In genomic region chr1:167002486-167002850, GRCm38 (mm10) we compare ENCODE assay signal across 9 mouse cellular contexts. TPM values are rescaled to one million over a fixed set of nuclear protein-coding genes. Genes with fewer than 3 reads are reported as not detected.
DNase-seq lines count a peak whose midpoint lies in the region; ATAC-seq and TF ChIP-seq lines count a peak whose summit lies in the region.
"Had no signal": no experiment of that assay in that cellular context is flagged by ENCODE, and none has a peak within 500 bp of the region (broad histone marks: within the 10 kb centered on the region; RNA-seq: fewer than 3 reads in every experiment).

No protein-coding gene starts in this region.

- peak overlapping the region; percentile 86 for H3K9ac ChIP-seq in embryonic facial prominence, embryonic 11.5 days (replicated peaks; ENCODE audit: low read length)
- H3K9ac ChIP-seq in lung, embryonic 15.5 days = no peak overlapping the region

- WGBS in thymus, adult 2 months = 2% methylated on average over 19 of the region's 19 CpGs
- 2% methylated on average over 19 of the region's 19 CpGs for WGBS in embryonic facial prominence, embryonic 11.5 days
- WGBS in heart, embryonic 10.5 days = under 1% methylated on average over 19 of the region's 19 CpGs
- WGBS in lung, embryonic 15.5 days = under 1% methylated on average over 19 of the region's 19 CpGs

- TF ChIP-seq CTCF in thymus, adult 2 months (IDR thresholded peaks at IDR 0.05; ENCODE audit: borderline replicate concordance, control insufficient read depth, extremely low read depth, insufficient read depth, low read length, poor library complexity) = no peak

- no peak overlapping the region for H3K4me3 ChIP-seq in thymus, adult 2 months (ENCODE audit: control insufficient read depth, insufficient read depth, low read length)
- peak overlapping the region; percentile 81 for H3K4me3 ChIP-seq in embryonic facial prominence, embryonic 11.5 days (ENCODE audit: low read depth, low read length)
- peak overlapping the region; percentile 92 for H3K4me3 ChIP-seq in heart, embryonic 10.5 days
- H3K4me3 ChIP-seq in lung, embryonic 15.5 days = peak overlapping the region; percentile 71

- no peaks in the 10 kb centered on the region for H3K9me3 ChIP-seq in embryonic facial prominence, embryonic 11.5 days (replicated peaks; ENCODE audit: control insufficient read depth, low read length)
- no peaks in the 10 kb centered on the region for H3K9me3 ChIP-seq in heart, embryonic 10.5 days
- no peaks in the 10 kb centered on the region for H3K9me3 ChIP-seq in lung, embryonic 15.5 days

- ATAC-seq in embryonic facial prominence, embryonic 11.5 days (replicated peaks; ENCODE audit: insufficient number of reproducible peaks, low FRiP score, low TSS enrichment, low read depth) = no peak
- peak; percentile 23; the same call in 1 of the 2 replicates for ATAC-seq in lung, embryonic 15.5 days (ENCODE audit: borderline replicate concordance, extremely low read depth, low FRiP score, low TSS enrichment)
- ATAC-seq: Patski had no signal

- H3K27ac ChIP-seq in thymus, adult 2 months (ENCODE audit: control insufficient read depth, insufficient read depth, low read length) = no peak overlapping the region
- no peak overlapping the region for H3K27ac ChIP-seq in embryonic facial prominence, embryonic 11.5 days (replicated peaks; ENCODE audit: low read depth, low read length)
- no peak overlapping the region for H3K27ac ChIP-seq in heart, embryonic 10.5 days
- H3K27ac ChIP-seq in lung, embryonic 15.5 days = no peak overlapping the region

- TF ChIP-seq POLR2A in thymus, adult 2 months (IDR thresholded peaks at IDR 0.05; ENCODE audit: control insufficient read depth, extremely low read depth, insufficient read depth, low read length, poor library complexity) = no peak

- peaks cover 3% of the 10 kb centered on the region; the same call in 1 of the 2 replicates for H3K27me3 ChIP-seq in thymus, adult 2 months (ENCODE audit: control insufficient read depth, insufficient read depth, low read length)
- H3K27me3 ChIP-seq in embryonic facial prominence, embryonic 11.5 days (ENCODE audit: control insufficient read depth, insufficient read depth, low read length) = peaks cover 13% of the 10 kb centered on the region
- H3K27me3 ChIP-seq in heart, embryonic 10.5 days (ENCODE audit: insufficient read depth, poor library complexity, severe bottlenecking) = peaks cover 40% of the 10 kb centered on the region
- peaks cover 38% of the 10 kb centered on the region for H3K27me3 ChIP-seq in lung, embryonic 15.5 days

- no peaks in the 10 kb centered on the region for H3K36me3 ChIP-seq in thymus, adult 2 months (ENCODE audit: control insufficient read depth, insufficient read depth, low read length)
- no peaks in the 10 kb centered on the region for H3K36me3 ChIP-seq in embryonic facial prominence, embryonic 11.5 days (replicated peaks; ENCODE audit: control insufficient read depth, insufficient read depth, low read depth, low read length)
- H3K36me3 ChIP-seq in heart, embryonic 10.5 days = no peaks in the 10 kb centered on the region
- no peaks in the 10 kb centered on the region for H3K36me3 ChIP-seq in lung, embryonic 15.5 days

- peak; percentile 25 for DNase-seq in thymus, postnatal 4 days
- no peak for DNase-seq in thymus, adult 2 months
- peak; percentile 83 for DNase-seq in embryonic facial prominence, embryonic 11.5 days (ENCODE audit: low spot score)
- peak; percentile 83 for DNase-seq in heart, embryonic 10.5 days (ENCODE audit: low spot score)
- peak; percentile 38 for DNase-seq in kidney, adult 9 months
- DNase-seq in ovary, adult 18-20 months (ENCODE audit: low spot score) = peak; percentile 32
- no peak for DNase-seq in spleen, postnatal 36 days (ENCODE audit: low spot score in 2 of 2)

- peak overlapping the region; percentile 97 for H3K4me2 ChIP-seq in embryonic facial prominence, embryonic 11.5 days (ENCODE audit: low read depth, low read length)
- peak overlapping the region; percentile 96 for H3K4me2 ChIP-seq in lung, embryonic 15.5 days

- H3K4me1 ChIP-seq in thymus, adult 2 months (replicated peaks; ENCODE audit: control insufficient read depth, insufficient read depth, low read length) = no peaks in the 10 kb centered on the region; the same call in 1 of the 2 replicates
- peaks cover 4% of the 10 kb centered on the region; the same call in 1 of the 2 replicates for H3K4me1 ChIP-seq in embryonic facial prominence, embryonic 11.5 days (ENCODE audit: control insufficient read depth, insufficient read depth, low read length)
- H3K4me1 ChIP-seq in heart, embryonic 10.5 days = peaks cover 15% of the 10 kb centered on the region
- peaks cover 11% of the 10 kb centered on the region for H3K4me1 ChIP-seq in lung, embryonic 15.5 days

RNA-seq across cellular contexts. Expression of gene Fam78b, which starts 1.3 kb away (rescaled TPM):
- 0.98 and 1.6 TPM in 2 replicates for polyA plus RNA-seq in thymus, adult 2 months (2012; rRNA removed)
- polyA plus RNA-seq in embryonic facial prominence, embryonic 11.5 days (2014; fragmentation: Nextera tagmentation; extraction: Ambion mirVana) = 3.8 and 4.5 TPM in 2 replicates
- polyA plus RNA-seq in heart, embryonic 10.5 days (2016; fragmentation: Nextera tagmentation; extraction: Ambion mirVana) = 0.16 and 0.30 TPM in 2 replicates
- 0.42 and 0.55 TPM in 2 replicates for polyA plus RNA-seq in lung, embryonic 15.5 days (2015; fragmentation: Nextera tagmentation; extraction: Ambion mirVana)
- polyA plus RNA-seq: Patski had no signal

Comparison
In these comparisons a context has a peak if more than half of its experiments do, and no peak if none do; other contexts are left out.
1. DNase-seq: peak in thymus, postnatal 4 days (single experiment), embryonic facial prominence, embryonic 11.5 days (single experiment), heart, embryonic 10.5 days (single experiment), kidney, adult 9 months (single experiment) and ovary, adult 18-20 months (single experiment); none in thymus, adult 2 months (single experiment) and spleen, postnatal 36 days (0 of 2).